Mouse (Mus musculus): ENCODE data around the gene Bsx. TPM values are rescaled to one million over a fixed set of nuclear protein-coding genes. Genes with fewer than 3 reads are reported as not detected.
A peak's percentile ranks its signal among the peaks of the same experiment; 100 is the strongest.

The Bsx gene
- polyA plus RNA-seq, 1 experiment: 0.03 TPM

GRCm38 (mm10) chr9:40876164-40876563, 2.2 kb downstream of the Bsx start:
- Histone ChIP-seq H3K4me3 (replicated peaks; ENCODE audit: insufficient read depth, low read depth, low read length) (no peak overlapping the region), H3K27ac (ENCODE audit: insufficient read depth, low read length) (no peak overlapping the region), H3K27me3 (ENCODE audit: control insufficient read depth, insufficient read depth, low read length) (peaks cover 26% of the 10 kb centered on the region; the same call in 1 of the 2 replicates), H3K4me1 (ENCODE audit: control insufficient read depth, insufficient read depth, low read length) (no peaks in the 10 kb centered on the region)
- WGBS: 2% methylated on average over 29 of the region's 29 CpGs
- TF ChIP-seq POLR2A (IDR thresholded peaks at IDR 0.05; ENCODE audit: borderline replicate concordance, insufficient read depth, low read length): no peak
- no peak for TF ChIP-seq CTCF (IDR thresholded peaks at IDR 0.05; ENCODE audit: borderline replicate concordance, insufficient read depth, low read depth, low read length)
- DNase-seq: no peak

- TF ChIP-seq CTCF (IDR thresholded peaks at IDR 0.05; ENCODE audit: borderline replicate concordance, insufficient read depth, low read depth, low read length) (no peak), POLR2A (IDR thresholded peaks at IDR 0.05; ENCODE audit: borderline replicate concordance, insufficient read depth, low read length) (no peak)
- peaks cover 25% of the 10 kb centered on the region; the same call in 1 of the 2 replicates for H3K27me3 ChIP-seq (ENCODE audit: control insufficient read depth, insufficient read depth, low read length)
- 7% methylated on average over 5 of the region's 5 CpGs for WGBS
- no peak overlapping the region for H3K4me3 ChIP-seq (replicated peaks; ENCODE audit: insufficient read depth, low read depth, low read length)
- DNase-seq: no peak
- no peak overlapping the region for H3K27ac ChIP-seq (ENCODE audit: insufficient read depth, low read length)
- no peaks in the 10 kb centered on the region for H3K4me1 ChIP-seq (ENCODE audit: control insufficient read depth, insufficient read depth, low read length)
Observed at GRCm38 (mm10) chr9:40876693-40877092, 2.8 kb downstream of the Bsx start.

- H3K4me1 ChIP-seq (ENCODE audit: control insufficient read depth, insufficient read depth, low read length): no peaks in the 10 kb centered on the region
- whole genome bisulfite sequencing: 2% methylated on average over 42 of the region's 42 CpGs
- no peak for DNase-seq
- H3K4me3 ChIP-seq (replicated peaks; ENCODE audit: insufficient read depth, low read depth, low read length): no peak overlapping the region
- TF ChIP-seq POLR2A (IDR thresholded peaks at IDR 0.05; ENCODE audit: borderline replicate concordance, insufficient read depth, low read length) (no peak), CTCF (IDR thresholded peaks at IDR 0.05; ENCODE audit: borderline replicate concordance, insufficient read depth, low read depth, low read length) (no peak)
- peaks cover 24% of the 10 kb centered on the region; the same call in 1 of the 2 replicates for H3K27me3 ChIP-seq (ENCODE audit: control insufficient read depth, insufficient read depth, low read length)
- H3K27ac ChIP-seq (ENCODE audit: insufficient read depth, low read length): no peak overlapping the region
Observed at GRCm38 (mm10) chr9:40877146-40877880, 3.4 kb downstream of the Bsx start.

GRCm38 (mm10) chr9:40877881-40878235, 3.9 kb downstream of the Bsx start:
- WGBS: 1% methylated on average over 29 of the region's 29 CpGs
- no peak overlapping the region for H3K27ac ChIP-seq (ENCODE audit: insufficient read depth, low read length)
- no peaks in the 10 kb centered on the region for H3K4me1 ChIP-seq (ENCODE audit: control insufficient read depth, insufficient read depth, low read length)
- H3K4me3 ChIP-seq (replicated peaks; ENCODE audit: insufficient read depth, low read depth, low read length): no peak overlapping the region
- DNase-seq: peak in 1 of 2 experiments; percentile 32
- H3K27me3 ChIP-seq (ENCODE audit: control insufficient read depth, insufficient read depth, low read length): peaks cover 24% of the 10 kb centered on the region; the same call in 1 of the 2 replicates
- TF ChIP-seq CTCF (IDR thresholded peaks at IDR 0.05; ENCODE audit: borderline replicate concordance, insufficient read depth, low read depth, low read length) (no peak), POLR2A (IDR thresholded peaks at IDR 0.05; ENCODE audit: borderline replicate concordance, insufficient read depth, low read length) (no peak)

GRCm38 (mm10) chr9:40878291-40878945, 4.5 kb downstream of the Bsx start:
- no peak for DNase-seq
- H3K4me1 ChIP-seq (ENCODE audit: control insufficient read depth, insufficient read depth, low read length): no peaks in the 10 kb centered on the region
- H3K27ac ChIP-seq (ENCODE audit: insufficient read depth, low read length): no peak overlapping the region
- TF ChIP-seq CTCF (IDR thresholded peaks at IDR 0.05; ENCODE audit: borderline replicate concordance, insufficient read depth, low read depth, low read length): no peak
- no peak for TF ChIP-seq POLR2A (IDR thresholded peaks at IDR 0.05; ENCODE audit: borderline replicate concordance, insufficient read depth, low read length)
- 2% methylated on average over 32 of the region's 32 CpGs for WGBS
- peaks cover 22% of the 10 kb centered on the region; the same call in 1 of the 2 replicates for H3K27me3 ChIP-seq (ENCODE audit: control insufficient read depth, insufficient read depth, low read length)
- H3K4me3 ChIP-seq (replicated peaks; ENCODE audit: insufficient read depth, low read depth, low read length): no peak overlapping the region

GRCm38 (mm10) chr9:40878998-40879397, 5.1 kb downstream of the Bsx start:
- WGBS: 2% methylated on average over 14 of the region's 14 CpGs
- DNase-seq: no peak
- TF ChIP-seq POLR2A (IDR thresholded peaks at IDR 0.05; ENCODE audit: borderline replicate concordance, insufficient read depth, low read length) (no peak), CTCF (IDR thresholded peaks at IDR 0.05; ENCODE audit: borderline replicate concordance, insufficient read depth, low read depth, low read length) (no peak)
- H3K27ac ChIP-seq (ENCODE audit: insufficient read depth, low read length): no peak overlapping the region
- peaks cover 18% of the 10 kb centered on the region; the same call in 1 of the 2 replicates for H3K27me3 ChIP-seq (ENCODE audit: control insufficient read depth, insufficient read depth, low read length)
- H3K4me3 ChIP-seq (replicated peaks; ENCODE audit: insufficient read depth, low read depth, low read length): no peak overlapping the region
- H3K4me1 ChIP-seq (ENCODE audit: control insufficient read depth, insufficient read depth, low read length): no peaks in the 10 kb centered on the region

GRCm38 (mm10) chr9:40885669-40886068, 11.7 kb downstream of the Bsx start:
- 12% methylated on average over 10 of the region's 10 CpGs for WGBS
- H3K4me1 ChIP-seq (ENCODE audit: control insufficient read depth, insufficient read depth, low read length): no peaks in the 10 kb centered on the region
- no peak overlapping the region for H3K4me3 ChIP-seq (replicated peaks; ENCODE audit: insufficient read depth, low read depth, low read length)
- no peak for DNase-seq
- no peaks in the 10 kb centered on the region; the same call in 1 of the 2 replicates for H3K27me3 ChIP-seq (ENCODE audit: control insufficient read depth, insufficient read depth, low read length)
- no peak for TF ChIP-seq POLR2A (IDR thresholded peaks at IDR 0.05; ENCODE audit: borderline replicate concordance, insufficient read depth, low read length)
- no peak for TF ChIP-seq CTCF (IDR thresholded peaks at IDR 0.05; ENCODE audit: borderline replicate concordance, insufficient read depth, low read depth, low read length)
- H3K27ac ChIP-seq (ENCODE audit: insufficient read depth, low read length): no peak overlapping the region

- Histone ChIP-seq H3K27me3 (ENCODE audit: control insufficient read depth, insufficient read depth, low read length) (no peaks in the 10 kb centered on the region; the same call in 1 of the 2 replicates), H3K4me1 (ENCODE audit: control insufficient read depth, insufficient read depth, low read length) (no peaks in the 10 kb centered on the region), H3K27ac (ENCODE audit: insufficient read depth, low read length) (no peak overlapping the region), H3K4me3 (replicated peaks; ENCODE audit: insufficient read depth, low read depth, low read length) (no peak overlapping the region)
- DNase-seq: no peak
- 27% methylated on average over 12 of the region's 12 CpGs for whole genome bisulfite sequencing
- TF ChIP-seq POLR2A (IDR thresholded peaks at IDR 0.05; ENCODE audit: borderline replicate concordance, insufficient read depth, low read length) (no peak), CTCF (IDR thresholded peaks at IDR 0.05; ENCODE audit: borderline replicate concordance, insufficient read depth, low read depth, low read length) (no peak)
Observed at GRCm38 (mm10) chr9:40889389-40889788, 15.5 kb downstream of the Bsx start.
